Mouse (Mus musculus): ENCODE data around the gene Mphosph8. TPM values are rescaled to one million over a fixed set of nuclear protein-coding genes. Genes with fewer than 3 reads are reported as not detected.
A peak's percentile ranks its signal among the peaks of the same experiment; 100 is the strongest.

The Mphosph8 gene
- total and polyA plus RNA-seq, 3 experiments, result 14.1 to 402 (median 27.2) TPM

- peak; percentile 38 for DNase-seq (ENCODE audit: low read depth, low spot score)
- H3K9ac ChIP-seq (ENCODE audit: control insufficient read depth, low read depth, low read length, poor library complexity, severe bottlenecking), result no peak overlapping the region
- H3K4me3 ChIP-seq (ENCODE audit: control insufficient read depth in 1 of 2, insufficient read depth in 1 of 2, low read depth in 2 of 2, low read length in 2 of 2), result no peak overlapping the region
- no peak overlapping the region for H3K27ac ChIP-seq (ENCODE audit: control insufficient read depth, low read depth, low read length)
- H3K4me1 ChIP-seq (ENCODE audit: control insufficient read depth in 1 of 2, insufficient read depth in 2 of 2, low read length in 2 of 2), result peaks cover 0 to 15% of the 10 kb centered on the region in 2 experiments; a peak in 3 of 4 replicates
- H3K9me3 ChIP-seq (replicated peaks; ENCODE audit: insufficient read depth, low read length), result no peaks in the 10 kb centered on the region
- peaks cover 13 to 18% of the 10 kb centered on the region in 2 experiments for H3K36me3 ChIP-seq (ENCODE audit: control insufficient read depth in 1 of 2, insufficient read depth in 2 of 2, low read length in 2 of 2)
- TF ChIP-seq GATA1 (IDR thresholded peaks at IDR 0.05; ENCODE audit: low read depth, low read length), result peak; percentile 79
- TF ChIP-seq TCF12 (IDR thresholded peaks at IDR 0.05; ENCODE audit: low read depth, low read length), result peak; percentile 51; the same call in 1 of the 2 replicates
- peak; percentile 57 for TF ChIP-seq RCOR1 (IDR thresholded peaks at IDR 0.05; ENCODE audit: low read depth, low read length)
- peak; percentile 41; the same call in 1 of the 2 replicates for TF ChIP-seq ETS1 (IDR thresholded peaks at IDR 0.05; ENCODE audit: low read depth, low read length)
- TF ChIP-seq SMC3 (IDR thresholded peaks at IDR 0.05; ENCODE audit: low read depth, low read length), result no peak
- peak; percentile 53 to 66; a peak in 2 of 4 replicates for TF ChIP-seq EP300 (IDR thresholded peaks at IDR 0.05; ENCODE audit: low read depth in 1 of 2, low read length in 2 of 2)
- TF ChIP-seq GABPA (IDR thresholded peaks at IDR 0.05; ENCODE audit: low read depth, low read length), result no peak
- H3K79me2 ChIP-seq (ENCODE audit: control insufficient read depth, insufficient read depth, low read length, poor library complexity), result no peaks in the 10 kb centered on the region; the same call in 1 of the 2 replicates
- no peaks in the 10 kb centered on the region for H3K27me3 ChIP-seq (ENCODE audit: control insufficient read depth in 1 of 2, insufficient read depth in 2 of 2, low read length in 2 of 2)
These were observed 58.4 kb downstream of the Mphosph8 start for GRCm38 (mm10) chr14:56726493-56726892.

- peaks cover 0 to 43% of the 10 kb centered on the region in 2 experiments; a peak in 2 of 4 replicates for H3K36me3 ChIP-seq (ENCODE audit: control insufficient read depth in 1 of 2, insufficient read depth in 2 of 2, low read length in 2 of 2)
- peak; percentile 46 for DNase-seq (ENCODE audit: low read depth, low spot score)
- no peak overlapping the region for H3K27ac ChIP-seq (ENCODE audit: control insufficient read depth, low read depth, low read length)
- H3K79me2 ChIP-seq (ENCODE audit: control insufficient read depth, insufficient read depth, low read length, poor library complexity), result 0 out of 2 replicates have a peak, but pooled peaks cover 1% of the 10 kb centered on the region
- no peaks in the 10 kb centered on the region for H3K9me3 ChIP-seq (replicated peaks; ENCODE audit: insufficient read depth, low read length)
- H3K9ac ChIP-seq (ENCODE audit: control insufficient read depth, low read depth, low read length, poor library complexity, severe bottlenecking), result no peak overlapping the region
- H3K4me1 ChIP-seq (ENCODE audit: control insufficient read depth in 1 of 2, insufficient read depth in 2 of 2, low read length in 2 of 2), result no peaks in the 10 kb centered on the region
- TF ChIP-seq RAD21 (IDR thresholded peaks at IDR 0.05; ENCODE audit: low read depth, low read length) (peak; percentile 15), CTCF (IDR thresholded peaks at IDR 0.05 in 2 of 3, conservative IDR thresholded peaks at IDR 0.05 in 1 of 3; ENCODE audit: control insufficient read depth in 1 of 3, insufficient read depth in 1 of 3, low read depth in 2 of 3, low read length in 3 of 3, poor library complexity in 1 of 3, severe bottlenecking in 1 of 3) (peak; percentile 31 to 41 (median 33)), SMC3 (IDR thresholded peaks at IDR 0.05; ENCODE audit: low read depth, low read length) (peak; percentile 42), BHLHE40 (IDR thresholded peaks at IDR 0.05; ENCODE audit: borderline replicate concordance, low read depth, low read length) (no peak)
- no peak overlapping the region for H3K4me3 ChIP-seq (ENCODE audit: control insufficient read depth in 1 of 2, insufficient read depth in 1 of 2, low read depth in 2 of 2, low read length in 2 of 2)
- H3K27me3 ChIP-seq (ENCODE audit: control insufficient read depth in 1 of 2, insufficient read depth in 2 of 2, low read length in 2 of 2), result no peaks in the 10 kb centered on the region
These were observed 72.1 kb downstream of the Mphosph8 start for GRCm38 (mm10) chr14:56740175-56740574.

Other genes with a start within 250 kb of the Mphosph8 start
- 2.8 and 3.2 TPM in 2 replicates for gene Cenpj, start 92.8 kb upstream of the Mphosph8 start, total RNA-seq (2012; rRNA removed)
- 1 to 10 TPM in 1 of 2 experiments, not detected in 1; 7.5 TPM for gene Cenpj, start 92.8 kb upstream of the Mphosph8 start, polyA plus RNA-seq (2012; ENCODE audit: insufficient read depth in 1 of 2, insufficient read length in 2 of 2, low read depth in 1 of 2, low replicate concordance in 2 of 2, missing spikeins in 1 of 2)
- gene Parp4, start 92.6 kb upstream of the Mphosph8 start, total RNA-seq (2012; rRNA removed), result 1.5 and 2.2 TPM in 2 replicates
- 1 to 10 TPM in 1 of 2 experiments, not detected in 1; 5.2 TPM for gene Parp4, start 92.6 kb upstream of the Mphosph8 start, polyA plus RNA-seq (2012; ENCODE audit: insufficient read depth in 1 of 2, insufficient read length in 2 of 2, low read depth in 1 of 2, low replicate concordance in 2 of 2, missing spikeins in 1 of 2)
- gene Pspc1, start 110.1 kb downstream of the Mphosph8 start, total RNA-seq (2012; rRNA removed), result 48.7 and 48.8 TPM in 2 replicates
- gene Pspc1, start 110.1 kb downstream of the Mphosph8 start, polyA plus RNA-seq (2012; ENCODE audit: insufficient read depth in 1 of 2, insufficient read length in 2 of 2, low read depth in 1 of 2, low replicate concordance in 2 of 2, missing spikeins in 1 of 2), result 10 to 100 TPM; 36.1 to 68.2 TPM
- gene Zmym5, start 143.5 kb downstream of the Mphosph8 start, total RNA-seq (2012; rRNA removed), result 6.7 and 7.5 TPM in 2 replicates
- 10 to 100 TPM; 13.2 to 36.5 TPM for gene Zmym5, start 143.5 kb downstream of the Mphosph8 start, polyA plus RNA-seq (2012; ENCODE audit: insufficient read depth in 1 of 2, insufficient read length in 2 of 2, low read depth in 1 of 2, low replicate concordance in 2 of 2, missing spikeins in 1 of 2)
- gene Zmym2, start 218.4 kb downstream of the Mphosph8 start, total RNA-seq (2012; rRNA removed), result 9.8 and 12.2 TPM in 2 replicates
- 100 to 1,000 TPM in 1 of 2 experiments, 10 to 100 TPM in 1; 27.7 to 407 TPM for gene Zmym2, start 218.4 kb downstream of the Mphosph8 start, polyA plus RNA-seq (2012; ENCODE audit: insufficient read depth in 1 of 2, insufficient read length in 2 of 2, low read depth in 1 of 2, low replicate concordance in 2 of 2, missing spikeins in 1 of 2)

Data from MEL (cell line).